Mouse (Mus musculus): ENCODE data around the gene Vps13d.
A peak's percentile ranks its signal among the peaks of the same experiment; 100 is the strongest.

DNA sequence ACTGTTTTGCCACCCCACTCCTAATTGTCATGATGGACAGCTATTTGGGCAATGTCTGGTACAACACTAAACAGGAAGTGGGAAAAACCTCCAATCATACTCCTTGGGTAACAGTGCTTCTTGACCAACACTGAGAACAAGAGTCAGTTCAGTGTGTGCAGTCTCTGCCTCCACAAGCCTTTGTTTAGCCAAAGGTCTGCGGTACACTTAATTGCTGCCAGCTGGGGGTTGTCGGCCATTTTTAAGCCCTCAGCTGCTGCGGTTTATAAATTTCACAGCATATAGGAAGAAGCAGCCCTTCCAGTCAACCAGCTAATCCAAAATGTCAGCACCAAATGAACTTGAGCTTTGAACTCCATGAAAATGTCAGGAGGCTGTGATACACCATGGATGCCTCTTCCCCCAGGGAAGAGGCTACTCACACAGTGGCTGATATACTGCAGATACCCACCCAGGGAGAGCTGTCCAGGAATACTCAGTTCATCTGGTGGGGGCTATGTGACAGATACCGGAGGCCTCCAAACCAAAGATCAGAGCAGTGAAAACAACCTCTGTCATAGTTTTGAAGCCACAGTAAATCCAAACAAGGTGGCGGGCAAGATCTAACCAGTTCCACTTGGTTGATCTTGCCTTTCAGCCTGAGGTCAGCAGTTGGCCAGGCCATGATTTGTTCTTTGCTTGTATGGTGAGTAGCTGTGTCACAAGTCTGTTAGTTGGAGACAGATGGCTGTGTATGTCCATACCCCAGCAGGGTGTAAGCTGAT is 206.2 kb downstream of the Vps13d start:
- no peak for TF ChIP-seq CTCF (IDR thresholded peaks at IDR 0.05)
- 0 out of 2 replicates have a peak, but pooled peaks have one; percentile 18 for TF ChIP-seq EP300 (IDR thresholded peaks at IDR 0.05)
